Mouse (Mus musculus) midbrain, embryonic 16.5 days (tissue): ENCODE measurements around the gene Fgfr2. TPM values are rescaled to one million over a fixed set of nuclear protein-coding genes. Genes with fewer than 3 reads are reported as not detected.
A peak's percentile ranks its signal among the peaks of the same experiment; 100 is the strongest.

ENCODE experiments used
- ATAC-seq: fragments of 200-750 bp; cut with Nextera tagmentation; 2 replicates; pipeline ENCODE4 v1.8.0; 2017; ENCODE audit warnings: moderate TSS enrichment
- H3K27ac ChIP-seq: fragments of 300-500 bp; sonication (generic); 2 replicates; pipeline ENCODE4 v1.5.1; 2014; ENCODE audit warnings: mild to moderate bottlenecking, low read length, mixed read lengths
- H3K27me3 ChIP-seq: fragments of 300-500 bp; sonication (generic); 2 replicates; pipeline ENCODE4 v1.6.1; 2014; ENCODE audit warnings: low read depth, low read length, mixed read lengths; ENCODE audit not compliant: control insufficient read depth, insufficient read depth
- H3K36me3 ChIP-seq: fragments of 300-500 bp; sonication (generic); 2 replicates; pipeline ENCODE4 v1.6.1; 2014; ENCODE audit warnings: mild to moderate bottlenecking, low read length, moderate library complexity, mixed read lengths; ENCODE audit not compliant: control insufficient read depth, insufficient read depth
- H3K4me1 ChIP-seq: fragments of 300-500 bp; sonication (generic); 2 replicates; pipeline ENCODE4 v1.6.1; 2014; ENCODE audit warnings: mild to moderate bottlenecking, low read length, mixed read lengths; ENCODE audit not compliant: control insufficient read depth, insufficient read depth
- H3K4me2 ChIP-seq: fragments of 300-500 bp; sonication (generic); 2 replicates; pipeline ENCODE4 v1.6.1; 2014; ENCODE audit warnings: mild to moderate bottlenecking, low read length, mixed read lengths
- H3K4me3 ChIP-seq: fragments of 300-500 bp; sonication (generic); 2 replicates; pipeline ENCODE4 v1.5.1; 2014; ENCODE audit warnings: low read depth, mild to moderate bottlenecking, low read length, moderate library complexity, mixed read lengths
- H3K9ac ChIP-seq: fragments of 300-500 bp; sonication (generic); 2 replicates; pipeline ENCODE4 v1.6.1; 2014; ENCODE audit warnings: low read depth, low read length, mixed read lengths
- H3K9me3 ChIP-seq: fragments of 300-500 bp; sonication (generic); replicated peaks from 2 replicates; pipeline ENCODE4 v1.6.1; 2014; ENCODE audit warnings: mild to moderate bottlenecking, low read length, mixed read lengths; ENCODE audit not compliant: control insufficient read depth, poor library complexity, severe bottlenecking
- WGBS: fragments of 180-500 bp; shearing (Covaris S2); extraction: QIAGEN DNeasy Blood & Tissue Kit; methylation state at CpG from one replicate; pipeline ENCODE4 v1.1.7; 2014; 5-methylcytosine and 5-hydroxymethylcytosine counted together
- polyA plus RNA-seq: library from polyadenylated mRNA; unstranded; fragments of >200 nt; fragmentation: Nextera tagmentation; extraction: Ambion mirVana; gene quantifications from 2 replicates; pipeline ENCODE4 v1.2.1, GENCODE M21; 2015

Gene Fgfr2
- polyA plus RNA-seq, 1 experiment from 2014 or later: 23.8 TPM

GRCm38 (mm10) chr7:130719931-130720598 lies 2403.1 kb downstream of the Fgfr2 start:
- Histone ChIP-seq H3K4me3 (no peak overlapping the region), H3K4me1 (peaks cover 21% of the 10 kb centered on the region), H3K9ac (peak overlapping the region; percentile 16; the same call in 1 of the 2 replicates), H3K9me3 (no peaks in the 10 kb centered on the region), H3K27me3 (no peaks in the 10 kb centered on the region), H3K36me3 (peaks cover 14% of the 10 kb centered on the region), H3K27ac (peak overlapping the region; percentile 53; the same call in 1 of the 2 replicates), H3K4me2 (no peak overlapping the region; the same call in 1 of the 2 replicates)
- peak; percentile 55; the same call in 1 of the 2 replicates for ATAC-seq
- 5% methylated on average over 16 of the region's 16 CpGs for WGBS

GRCm38 (mm10) chr7:130716989-130717388 lies 2406.2 kb downstream of the Fgfr2 start:
- no peak overlapping the region for H3K4me3 ChIP-seq
- H3K4me2 ChIP-seq: no peak overlapping the region
- no peak for ATAC-seq
- peaks cover 14% of the 10 kb centered on the region for H3K36me3 ChIP-seq
- no peaks in the 10 kb centered on the region for H3K9me3 ChIP-seq
- peaks cover 30% of the 10 kb centered on the region for H3K4me1 ChIP-seq
- WGBS: over 99% methylated on average over 6 of the region's 6 CpGs
- H3K27ac ChIP-seq: no peak overlapping the region
- no peak overlapping the region for H3K9ac ChIP-seq
- no peaks in the 10 kb centered on the region for H3K27me3 ChIP-seq

- Histone ChIP-seq H3K27me3 (no peaks in the 10 kb centered on the region), H3K27ac (no peak overlapping the region), H3K4me2 (no peak overlapping the region), H3K9ac (no peak overlapping the region), H3K4me1 (peaks cover 30% of the 10 kb centered on the region), H3K9me3 (no peaks in the 10 kb centered on the region), H3K36me3 (peaks cover 14% of the 10 kb centered on the region), H3K4me3 (no peak overlapping the region)
- ATAC-seq: no peak
- WGBS: 95% methylated on average over 4 of the region's 4 CpGs
Observed at GRCm38 (mm10) chr7:130716341-130716740, 2406.8 kb downstream of the Fgfr2 start.

GRCm38 (mm10) chr7:130715467-130715866 lies 2407.7 kb downstream of the Fgfr2 start:
- H3K4me1 ChIP-seq: peaks cover 31% of the 10 kb centered on the region
- no peak for ATAC-seq
- no peak overlapping the region for H3K9ac ChIP-seq
- no peak overlapping the region for H3K4me3 ChIP-seq
- 91% methylated on average over 3 of the region's 3 CpGs for WGBS
- H3K36me3 ChIP-seq: peaks cover 14% of the 10 kb centered on the region
- no peak overlapping the region for H3K27ac ChIP-seq
- no peaks in the 10 kb centered on the region for H3K9me3 ChIP-seq
- H3K4me2 ChIP-seq: no peak overlapping the region
- no peaks in the 10 kb centered on the region for H3K27me3 ChIP-seq

GRCm38 (mm10) chr7:130713319-130713718 lies 2409.8 kb downstream of the Fgfr2 start:
- Histone ChIP-seq H3K4me2 (no peak overlapping the region), H3K27me3 (no peaks in the 10 kb centered on the region), H3K9ac (no peak overlapping the region), H3K36me3 (peaks cover 14% of the 10 kb centered on the region), H3K4me3 (no peak overlapping the region), H3K9me3 (no peaks in the 10 kb centered on the region), H3K4me1 (peaks cover 32% of the 10 kb centered on the region), H3K27ac (peak overlapping the region; percentile 34; the same call in 1 of the 2 replicates)
- ATAC-seq: no peak
- WGBS: 25% methylated on average over 6 of the region's 6 CpGs

GRCm38 (mm10) chr7:130711851-130712250 lies 2411.3 kb downstream of the Fgfr2 start:
- H3K9ac ChIP-seq: no peak overlapping the region
- no peaks in the 10 kb centered on the region for H3K9me3 ChIP-seq
- H3K4me2 ChIP-seq: no peak overlapping the region
- 95% methylated on average over 7 of the region's 7 CpGs for WGBS
- ATAC-seq: no peak
- H3K27me3 ChIP-seq: no peaks in the 10 kb centered on the region
- H3K4me3 ChIP-seq: no peak overlapping the region
- H3K4me1 ChIP-seq: peaks cover 34% of the 10 kb centered on the region
- no peak overlapping the region for H3K27ac ChIP-seq
- peaks cover 4% of the 10 kb centered on the region for H3K36me3 ChIP-seq

- no peak overlapping the region for H3K27ac ChIP-seq
- H3K4me2 ChIP-seq: no peak overlapping the region
- H3K4me1 ChIP-seq: peaks cover 37% of the 10 kb centered on the region
- H3K27me3 ChIP-seq: no peaks in the 10 kb centered on the region
- ATAC-seq: no peak
- H3K36me3 ChIP-seq: no peaks in the 10 kb centered on the region
- H3K4me3 ChIP-seq: no peak overlapping the region
- no peaks in the 10 kb centered on the region for H3K9me3 ChIP-seq
- WGBS: 56% methylated on average over 9 of the region's 9 CpGs
- no peak overlapping the region for H3K9ac ChIP-seq
Observed at GRCm38 (mm10) chr7:130709372-130710274, 2413.5 kb downstream of the Fgfr2 start.

- H3K27ac ChIP-seq: no peak overlapping the region
- H3K4me1 ChIP-seq: peaks cover 37% of the 10 kb centered on the region
- no peaks in the 10 kb centered on the region for H3K27me3 ChIP-seq
- H3K9ac ChIP-seq: no peak overlapping the region
- H3K4me3 ChIP-seq: no peak overlapping the region
- no peaks in the 10 kb centered on the region for H3K9me3 ChIP-seq
- no peaks in the 10 kb centered on the region for H3K36me3 ChIP-seq
- 51% methylated on average over 9 of the region's 9 CpGs for WGBS
- no peak for ATAC-seq
- no peak overlapping the region for H3K4me2 ChIP-seq
Observed at GRCm38 (mm10) chr7:130708940-130709339, 2414.2 kb downstream of the Fgfr2 start.

- Histone ChIP-seq H3K9me3 (no peaks in the 10 kb centered on the region), H3K9ac (no peak overlapping the region), H3K36me3 (no peaks in the 10 kb centered on the region; the same call in 1 of the 2 replicates), H3K4me2 (no peak overlapping the region), H3K27me3 (no peaks in the 10 kb centered on the region), H3K27ac (no peak overlapping the region), H3K4me3 (no peak overlapping the region), H3K4me1 (peaks cover 22% of the 10 kb centered on the region)
- no peak for ATAC-seq
- 79% methylated on average over 2 of the region's 2 CpGs for WGBS
Observed at GRCm38 (mm10) chr7:130705230-130705629, 2417.9 kb downstream of the Fgfr2 start.
